Mouse (Mus musculus) retina, adult 2 months (tissue): Measurements from ENCODE around the gene Rbak.
"Not testable (repeated sequence)": the region's sequence is repeated elsewhere in the genome, so short reads cannot be mapped to it uniquely, and the experiment has no call there.

Source experiments
- DNase-seq: peaks from one replicate; pipeline ENCODE4 v3.0.0-alpha.2; 2012; ENCODE audit warnings: low read depth, low spot score

Rbak gene

GRCm38 (mm10) chr5:143180255-143181076 lies at the start of gene Rbak, which contains the start of gene Spdye4b:
Rbak (minus strand) TSS chr5:143180775.
Spdye4b (plus strand) TSS chr5:143181017.
- peak; percentile 75 for DNase-seq

DNA sequence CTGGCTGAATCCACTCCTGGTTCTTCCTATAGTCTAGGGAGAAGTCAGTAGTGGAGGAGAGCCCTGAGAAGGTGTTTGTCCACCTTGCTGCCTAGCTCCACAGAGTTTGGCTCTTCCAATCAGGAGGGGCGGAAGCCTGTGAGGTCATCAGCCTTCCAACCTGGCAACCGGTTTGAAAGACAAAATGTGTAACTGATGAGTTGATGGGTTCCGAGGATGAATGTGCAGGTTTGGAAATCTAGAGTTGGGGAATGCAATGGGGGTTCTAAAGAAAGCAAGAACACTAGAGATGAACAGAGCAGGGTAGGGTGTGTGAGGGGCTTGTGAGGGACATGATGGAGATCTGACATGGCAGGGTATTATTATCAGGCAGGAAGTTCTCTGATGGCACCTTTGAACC lies 46.2 kb upstream of the Rbak start, which contains the start of gene Spdye4a:
Spdye4a (minus strand) TSS at position 101 of the 400 bp plus-strand sequence.
- no peak for DNase-seq

- no peak for DNase-seq
Measured at GRCm38 (mm10) chr5:143222287-143222686, 41.7 kb upstream of the Rbak start.

DNA sequence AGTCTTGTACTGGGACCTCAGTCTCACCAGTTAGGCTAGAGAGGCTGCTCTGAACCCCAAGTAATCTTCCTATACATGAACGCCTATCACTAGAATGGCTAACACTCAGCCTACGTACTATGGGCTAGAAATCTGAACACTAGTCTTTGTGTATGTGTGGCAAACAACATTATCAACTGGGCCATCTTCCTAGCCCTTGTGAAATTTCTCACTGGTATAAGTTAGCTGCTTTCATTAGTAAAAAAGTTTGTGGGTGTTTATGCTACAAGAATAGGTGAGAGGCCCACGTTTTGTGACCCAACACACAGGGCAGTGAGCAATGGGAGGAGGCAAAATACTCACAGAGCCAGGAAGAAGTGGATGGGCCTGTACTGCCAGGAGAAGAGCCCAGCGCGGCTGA lies 40.4 kb upstream of the Rbak start:
- no peak for DNase-seq

- no peak for DNase-seq
Measured at GRCm38 (mm10) chr5:143213832-143214231, 33.3 kb upstream of the Rbak start.

DNA sequence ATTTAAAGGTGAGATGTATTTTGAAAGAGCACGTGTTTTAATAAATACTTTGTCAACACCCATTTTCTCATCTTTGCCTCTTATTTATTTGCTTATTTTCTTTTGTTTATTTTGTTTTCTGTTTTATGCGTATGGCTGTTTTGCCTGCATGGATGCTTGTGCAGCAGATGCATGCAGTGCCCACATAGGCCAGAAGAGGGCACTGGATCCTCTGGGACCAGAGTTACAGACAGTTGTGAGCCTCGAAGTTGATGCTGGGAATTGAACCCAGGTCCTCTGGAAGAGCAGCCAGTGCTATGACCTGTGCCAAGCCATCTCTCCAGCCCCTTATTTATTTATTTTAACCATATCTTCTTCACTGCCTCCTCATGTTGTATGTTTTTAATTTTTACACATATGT lies 24.4 kb upstream of the Rbak start:
- no peak for DNase-seq

- no peak for DNase-seq
Measured at GRCm38 (mm10) chr5:143196506-143196905, 15.9 kb upstream of the Rbak start.

DNA sequence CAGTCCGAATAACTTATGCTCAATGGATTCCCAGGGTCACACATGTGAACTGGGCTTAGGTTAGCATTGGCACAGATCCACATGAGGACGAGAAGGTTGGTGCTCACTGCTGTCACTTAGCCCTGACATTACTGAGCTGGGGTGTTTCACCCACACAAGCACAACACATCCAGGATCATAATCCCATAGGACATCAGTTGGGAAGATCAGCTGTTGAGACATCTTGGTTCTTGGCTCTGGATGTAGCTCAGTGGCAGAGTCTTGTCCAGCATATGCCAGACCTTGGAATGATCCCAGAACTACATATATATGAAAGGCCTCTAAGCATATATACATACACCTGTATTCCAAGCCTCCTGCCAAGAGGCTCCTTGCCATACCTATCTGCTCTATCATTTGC lies 14.6 kb upstream of the Rbak start:
- DNase-seq, result no peak

GRCm38 (mm10) chr5:143194747-143195146 lies 14.2 kb upstream of the Rbak start:
- not testable (repeated sequence) for DNase-seq

DNA sequence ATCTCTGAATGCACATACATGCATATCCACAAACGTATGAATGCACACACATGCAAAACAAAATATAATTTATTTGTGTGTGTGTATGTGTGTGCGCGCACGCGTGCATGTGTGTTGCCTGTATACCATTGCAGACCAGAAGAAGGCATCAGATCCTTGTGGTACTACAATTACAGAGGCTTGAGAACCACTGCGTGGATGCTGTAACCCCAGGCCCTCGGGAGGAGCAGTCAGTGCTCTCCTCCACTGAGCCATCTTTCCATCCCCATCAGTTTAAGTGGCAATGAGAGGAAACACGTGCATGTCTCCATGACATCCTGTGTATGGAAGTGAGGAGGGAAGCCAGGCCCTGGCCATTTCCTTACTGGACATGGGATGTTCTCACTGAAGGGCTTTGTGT lies 12.2 kb upstream of the Rbak start:
- DNase-seq, result no peak

DNA sequence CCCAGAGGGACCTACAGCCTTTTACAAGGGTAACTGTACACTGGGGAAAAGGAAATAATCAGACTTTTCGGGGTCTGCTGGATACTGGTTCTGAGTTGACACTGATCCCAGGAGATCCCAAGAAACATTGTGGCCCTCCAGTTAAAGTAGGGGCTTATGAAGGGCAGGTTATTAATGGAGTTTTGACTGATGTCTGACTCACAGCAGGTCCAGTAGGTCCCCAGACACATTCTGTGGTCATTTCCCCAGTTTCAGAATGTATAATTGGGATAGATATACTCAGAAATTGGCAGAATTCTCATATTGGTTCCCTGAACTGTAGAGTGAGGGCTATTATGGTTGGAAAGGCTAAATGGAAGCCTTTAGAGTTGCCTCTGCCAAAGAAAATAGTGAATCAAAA lies 7.4 kb upstream of the Rbak start:
- DNase-seq, result not testable (repeated sequence)

GRCm38 (mm10) chr5:143179179-143179578 lies 1.4 kb downstream of the Rbak start:
- DNase-seq, result no peak

GRCm38 (mm10) chr5:143177541-143178200 lies 2.9 kb downstream of the Rbak start:
- DNase-seq, result no peak

DNA sequence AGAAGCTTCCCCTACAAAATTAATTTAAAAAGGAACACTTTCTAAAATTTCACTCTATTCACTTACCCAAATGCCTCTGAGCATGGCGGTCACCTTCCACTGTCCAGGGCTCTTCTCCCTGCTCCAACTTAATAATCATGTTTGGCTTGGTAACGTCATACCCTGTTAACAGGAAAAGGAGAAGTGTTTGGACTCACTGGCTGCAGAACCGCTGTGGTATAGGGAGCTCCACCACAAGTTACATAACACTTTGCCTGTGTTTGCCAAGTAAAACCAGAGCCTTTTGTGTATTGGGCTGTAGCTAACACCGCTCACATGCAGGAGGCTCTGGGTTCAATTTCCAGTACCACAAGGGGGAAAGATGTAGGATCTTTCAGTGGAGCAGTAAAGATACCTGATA lies 4.6 kb downstream of the Rbak start:
- no peak for DNase-seq

DNA sequence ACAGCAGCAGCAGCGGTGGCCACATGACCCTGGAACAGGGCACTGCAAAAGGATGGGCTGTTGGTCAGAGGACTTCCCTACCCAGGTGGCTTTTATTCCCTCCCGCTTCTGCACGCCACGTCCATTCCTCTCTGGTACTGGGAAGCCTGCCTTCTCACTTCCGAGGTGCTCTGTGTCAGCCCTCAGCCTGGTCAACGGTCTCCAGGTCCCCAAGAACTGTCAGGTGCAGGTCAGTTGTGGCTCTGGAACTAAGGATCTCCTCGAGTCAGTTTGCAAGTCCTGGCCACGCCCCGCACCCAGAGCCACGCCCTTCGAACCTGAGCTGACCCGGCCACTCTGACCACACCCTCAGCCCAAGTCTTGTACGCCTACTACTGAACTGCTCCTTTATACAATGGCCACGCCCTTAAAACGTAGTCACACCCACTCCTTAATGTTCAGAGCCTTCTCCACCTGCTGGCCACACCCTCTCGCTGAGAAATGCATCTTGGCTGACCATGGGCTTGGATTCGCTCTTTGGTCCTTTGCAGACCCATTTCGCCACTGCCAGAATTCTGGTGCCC lies 15.0 kb downstream of the Rbak start:
- no peak for DNase-seq

GRCm38 (mm10) chr5:143155534-143155933 lies 25.0 kb downstream of the Rbak start:
- DNase-seq, result no peak

- DNase-seq, result no peak
Measured at GRCm38 (mm10) chr5:143153756-143154155, 26.8 kb downstream of the Rbak start.

- no peak for DNase-seq
Measured at GRCm38 (mm10) chr5:143150044-143150443, 30.5 kb downstream of the Rbak start.

- no peak for DNase-seq
Measured at GRCm38 (mm10) chr5:143149536-143149935, 31.0 kb downstream of the Rbak start.

DNA sequence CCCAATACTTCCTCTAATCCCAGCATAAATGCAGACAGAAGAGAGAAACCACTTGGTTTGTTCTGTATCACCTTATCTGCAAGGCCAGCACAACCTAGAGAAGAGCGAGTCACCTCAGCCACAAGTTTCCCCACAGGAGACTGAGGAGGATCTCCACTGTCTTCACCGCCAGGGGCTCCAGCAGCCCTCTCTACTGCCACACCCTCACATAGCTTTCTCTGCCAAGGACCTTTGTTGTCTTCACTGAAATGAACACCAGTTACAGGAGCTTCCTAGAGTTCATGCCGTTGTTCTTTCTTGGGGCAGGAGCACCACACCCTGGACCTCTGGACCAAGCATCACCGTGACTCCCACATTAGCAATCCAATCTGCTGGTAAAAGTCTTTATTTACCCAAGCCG lies 31.9 kb downstream of the Rbak start:
- no peak for DNase-seq

DNA sequence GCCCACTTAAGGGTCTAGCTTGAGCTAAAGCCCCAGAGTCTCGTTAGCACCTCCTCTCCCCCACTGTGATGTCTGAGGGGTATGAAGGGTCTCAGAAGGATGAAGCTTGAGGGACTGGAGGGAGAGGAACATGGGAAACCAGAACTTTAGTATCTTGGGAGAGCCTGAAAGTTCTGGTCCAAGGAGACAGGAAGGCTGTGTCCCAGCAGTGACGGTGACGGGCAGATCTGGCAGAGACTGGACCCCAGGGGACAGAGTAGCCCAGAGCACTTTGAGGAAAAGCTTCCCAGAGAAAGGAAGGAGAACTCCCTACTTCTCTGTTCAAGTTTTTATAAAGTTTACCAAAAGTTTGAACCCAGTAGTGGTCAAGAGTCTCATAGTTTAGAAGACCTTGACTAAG lies 33.1 kb downstream of the Rbak start, which contains the start of gene Olfr718-ps1:
Olfr718-ps1 (minus strand) TSS at position 101 of the 400 bp plus-strand sequence.
- DNase-seq, result no peak

DNA sequence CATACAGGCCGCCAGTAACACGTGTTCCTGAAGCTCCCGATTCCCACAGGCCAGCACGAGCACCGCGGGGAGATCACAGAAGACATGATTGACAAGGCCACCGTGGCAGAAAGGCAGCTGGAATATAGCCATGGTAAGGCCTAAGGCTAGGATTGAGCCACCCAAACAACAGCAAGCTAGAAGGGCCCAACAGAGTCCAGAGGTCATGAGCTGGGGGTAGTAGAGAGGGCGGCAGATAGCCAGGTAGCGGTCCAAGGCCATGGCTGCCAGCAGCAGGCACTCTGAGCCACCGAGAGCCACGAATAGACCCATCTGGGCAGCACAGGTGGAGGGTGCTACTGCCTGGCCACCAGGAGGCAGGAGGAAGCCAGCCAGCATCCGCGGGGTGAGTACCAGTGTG lies 43.0 kb downstream of the Rbak start:
- no peak for DNase-seq

GRCm38 (mm10) chr5:143135042-143135441 lies 45.5 kb downstream of the Rbak start:
- no peak for DNase-seq
